Mouse (Mus musculus) liver, embryonic 15.5 days (tissue): ENCODE data around the gene Serac1. TPM values are rescaled to one million over a fixed set of nuclear protein-coding genes. Genes with fewer than 3 reads are reported as not detected.

Source experiments
- ATAC-seq: fragments of 200-750 bp; cut with Nextera tagmentation; 2 replicates; pipeline ENCODE4 v1.8.0; 2017; ENCODE audit warnings: moderate number of reproducible peaks, mild to moderate bottlenecking, moderate library complexity; ENCODE audit not compliant: insufficient read depth
- H3K27ac ChIP-seq: fragments of 300-500 bp; sonication (generic); replicated peaks from 2 replicates; pipeline ENCODE4 v1.5.1; 2015; ENCODE audit warnings: mild to moderate bottlenecking, inconsistent platforms
- H3K27me3 ChIP-seq: fragments of 300-500 bp; sonication (generic); 2 replicates; pipeline ENCODE4 v1.6.1; 2015; ENCODE audit warnings: mild to moderate bottlenecking, inconsistent platforms
- H3K36me3 ChIP-seq: fragments of 300-500 bp; sonication (generic); replicated peaks from 2 replicates; pipeline ENCODE4 v1.6.1; 2015; ENCODE audit warnings: moderate library complexity, mild to moderate bottlenecking, inconsistent platforms
- H3K4me1 ChIP-seq: fragments of 300-500 bp; sonication (generic); replicated peaks from 2 replicates; pipeline ENCODE4 v1.6.1; 2015; ENCODE audit warnings: inconsistent platforms
- H3K4me2 ChIP-seq: fragments of 300-500 bp; sonication (generic); 2 replicates; pipeline ENCODE4 v1.6.1; 2015; ENCODE audit warnings: moderate library complexity, mild to moderate bottlenecking, inconsistent platforms
- H3K4me3 ChIP-seq: fragments of 300-500 bp; sonication (generic); replicated peaks from 2 replicates; pipeline ENCODE4 v1.5.1; 2015; ENCODE audit warnings: mild to moderate bottlenecking, inconsistent platforms
- H3K9ac ChIP-seq: fragments of 300-500 bp; sonication (generic); 2 replicates; pipeline ENCODE4 v1.6.1; 2015; ENCODE audit warnings: moderate library complexity, mild to moderate bottlenecking, inconsistent platforms
- H3K9me3 ChIP-seq: fragments of 300-500 bp; sonication (generic); replicated peaks from 2 replicates; pipeline ENCODE4 v1.6.1; 2016; ENCODE audit warnings: inconsistent platforms
- WGBS: fragments of 180-500 bp; shearing (Covaris S2); methylation state at CpG from one replicate; pipeline ENCODE4 v1.1.7; 2015; ENCODE audit warnings: mixed read lengths; ENCODE audit not compliant: insufficient replicate concordance; 5-methylcytosine and 5-hydroxymethylcytosine counted together
- polyA plus RNA-seq: library from polyadenylated mRNA; unstranded; fragments of >200 nt; fragmentation: Nextera tagmentation; extraction: Ambion mirVana; gene quantifications from 2 replicates; pipeline ENCODE4 v1.2.1, GENCODE M21; 2015

The Serac1 gene
- polyA plus RNA-seq, 1 experiment from 2014 or later = 1.0 TPM

GRCm38 (mm10) chr17:6107015-6107601 is 27.6 kb upstream of the Serac1 start:
- Histone ChIP-seq H3K27me3 (peaks cover 57% of the 10 kb centered on the region), H3K4me1 (peaks cover 14% of the 10 kb centered on the region), H3K36me3 (no peaks in the 10 kb centered on the region), H3K4me3 (peak overlapping the region; percentile 79), H3K27ac (peak overlapping the region; percentile 71), H3K9me3 (no peaks in the 10 kb centered on the region), H3K4me2 (peak overlapping the region; percentile 98), H3K9ac (peak overlapping the region; percentile 79)
- ATAC-seq = no peak
- WGBS = 1% methylated on average over 50 of the region's 50 CpGs

- Histone ChIP-seq H3K36me3 (no peaks in the 10 kb centered on the region), H3K27me3 (peaks cover 57% of the 10 kb centered on the region), H3K4me3 (peak within 1 kb of the TSS; percentile 79), H3K4me2 (peak within 1 kb of the TSS; percentile 98), H3K4me1 (peaks cover 14% of the 10 kb centered on the region), H3K9me3 (no peaks in the 10 kb centered on the region), H3K9ac (peak within 1 kb of the TSS; percentile 79), H3K27ac (peak within 1 kb of the TSS; percentile 72)
- WGBS = under 1% methylated on average over 49 of the region's 76 CpGs
- ATAC-seq = peak; percentile 96
These were observed 26.9 kb upstream of the Serac1 start, which contains the start of gene Tulp4 for GRCm38 (mm10) chr17:6106361-6107014. TSS of gene Tulp4 (plus strand) at chr17:6106437.

GRCm38 (mm10) chr17:6103566-6103965 is 24.0 kb upstream of the Serac1 start:
- H3K27ac ChIP-seq = no peak overlapping the region
- peaks cover 53% of the 10 kb centered on the region for H3K27me3 ChIP-seq
- peaks cover 14% of the 10 kb centered on the region for H3K4me1 ChIP-seq
- no peak for ATAC-seq
- WGBS = 63% methylated on average over 6 of the region's 6 CpGs
- no peaks in the 10 kb centered on the region for H3K9me3 ChIP-seq
- H3K4me2 ChIP-seq = no peak overlapping the region
- H3K36me3 ChIP-seq = no peaks in the 10 kb centered on the region
- H3K9ac ChIP-seq = no peak overlapping the region
- H3K4me3 ChIP-seq = no peak overlapping the region

- no peak overlapping the region for H3K4me3 ChIP-seq
- no peak for ATAC-seq
- no peaks in the 10 kb centered on the region for H3K9me3 ChIP-seq
- H3K4me1 ChIP-seq = peaks cover 5% of the 10 kb centered on the region
- peaks cover 40% of the 10 kb centered on the region for H3K27me3 ChIP-seq
- no peak overlapping the region for H3K9ac ChIP-seq
- H3K27ac ChIP-seq = no peak overlapping the region
- H3K4me2 ChIP-seq = no peak overlapping the region
- 65% methylated on average over 3 of the region's 3 CpGs for WGBS
- H3K36me3 ChIP-seq = no peaks in the 10 kb centered on the region
These were observed 22.7 kb upstream of the Serac1 start for GRCm38 (mm10) chr17:6102287-6102686.

GRCm38 (mm10) chr17:6097884-6098283 is 18.3 kb upstream of the Serac1 start:
- H3K27ac ChIP-seq = no peak overlapping the region
- H3K4me3 ChIP-seq = no peak overlapping the region
- H3K36me3 ChIP-seq = no peaks in the 10 kb centered on the region
- ATAC-seq = no peak
- no peaks in the 10 kb centered on the region for H3K9me3 ChIP-seq
- 22% methylated on average over 4 of the region's 4 CpGs for WGBS
- H3K9ac ChIP-seq = no peak overlapping the region
- no peaks in the 10 kb centered on the region for H3K4me1 ChIP-seq
- no peak overlapping the region for H3K4me2 ChIP-seq
- H3K27me3 ChIP-seq = no peaks in the 10 kb centered on the region

- no peaks in the 10 kb centered on the region for H3K9me3 ChIP-seq
- ATAC-seq = no peak
- H3K9ac ChIP-seq = no peak overlapping the region
- no peak overlapping the region for H3K4me2 ChIP-seq
- H3K27ac ChIP-seq = no peak overlapping the region
- no peaks in the 10 kb centered on the region for H3K4me1 ChIP-seq
- no peaks in the 10 kb centered on the region for H3K27me3 ChIP-seq
- H3K36me3 ChIP-seq = no peaks in the 10 kb centered on the region
- no peak overlapping the region for H3K4me3 ChIP-seq
These were observed 16.0 kb upstream of the Serac1 start for GRCm38 (mm10) chr17:6095579-6095978.

GRCm38 (mm10) chr17:6091604-6092003 is 12.1 kb upstream of the Serac1 start:
- Histone ChIP-seq H3K27ac (no peak overlapping the region), H3K36me3 (0 out of 2 replicates have a peak, but pooled peaks cover under 1% of the 10 kb centered on the region), H3K9me3 (no peaks in the 10 kb centered on the region), H3K4me2 (no peak overlapping the region), H3K27me3 (no peaks in the 10 kb centered on the region), H3K4me3 (no peak overlapping the region), H3K4me1 (no peaks in the 10 kb centered on the region), H3K9ac (no peak overlapping the region)
- WGBS = 67% methylated on average over 6 of the region's 6 CpGs
- ATAC-seq = no peak

- Histone ChIP-seq H3K4me1 (peaks cover 20% of the 10 kb centered on the region), H3K27ac (no peak overlapping the region), H3K4me3 (no peak overlapping the region), H3K9me3 (no peaks in the 10 kb centered on the region), H3K4me2 (no peak overlapping the region), H3K9ac (no peak overlapping the region), H3K27me3 (no peaks in the 10 kb centered on the region), H3K36me3 (peaks cover 22% of the 10 kb centered on the region)
- 80% methylated on average over 5 of the region's 5 CpGs for WGBS
- ATAC-seq = no peak
These were observed 3.9 kb upstream of the Serac1 start for GRCm38 (mm10) chr17:6083323-6083890.

GRCm38 (mm10) chr17:6073405-6073804 is 6.1 kb downstream of the Serac1 start:
- H3K9me3 ChIP-seq = no peaks in the 10 kb centered on the region
- no peak overlapping the region for H3K4me2 ChIP-seq
- peaks cover 3% of the 10 kb centered on the region; the same call in 1 of the 2 replicates for H3K4me1 ChIP-seq
- H3K27me3 ChIP-seq = no peaks in the 10 kb centered on the region
- H3K4me3 ChIP-seq = no peak overlapping the region
- no peak overlapping the region for H3K9ac ChIP-seq
- H3K36me3 ChIP-seq = 0 out of 2 replicates have a peak, but pooled peaks cover 3% of the 10 kb centered on the region
- no peak overlapping the region for H3K27ac ChIP-seq
- ATAC-seq = no peak
- 67% methylated on average over 7 of the region's 7 CpGs for WGBS

- no peaks in the 10 kb centered on the region for H3K9me3 ChIP-seq
- no peak for ATAC-seq
- no peak overlapping the region for H3K4me3 ChIP-seq
- no peaks in the 10 kb centered on the region for H3K4me1 ChIP-seq
- H3K36me3 ChIP-seq = peaks cover 15% of the 10 kb centered on the region; the same call in 1 of the 2 replicates
- H3K27ac ChIP-seq = no peak overlapping the region
- no peaks in the 10 kb centered on the region for H3K27me3 ChIP-seq
- H3K9ac ChIP-seq = no peak overlapping the region
- 83% methylated on average over 6 of the region's 6 CpGs for WGBS
- no peak overlapping the region for H3K4me2 ChIP-seq
These were observed 9.7 kb downstream of the Serac1 start for GRCm38 (mm10) chr17:6069866-6070265.

- H3K9me3 ChIP-seq = no peaks in the 10 kb centered on the region
- H3K4me3 ChIP-seq = no peak overlapping the region
- no peaks in the 10 kb centered on the region for H3K4me1 ChIP-seq
- H3K9ac ChIP-seq = no peak overlapping the region
- H3K4me2 ChIP-seq = no peak overlapping the region
- H3K27me3 ChIP-seq = no peaks in the 10 kb centered on the region
- no peak overlapping the region for H3K27ac ChIP-seq
- peaks cover 12% of the 10 kb centered on the region; the same call in 1 of the 2 replicates for H3K36me3 ChIP-seq
- no peak for ATAC-seq
- WGBS = 86% methylated on average over 7 of the region's 7 CpGs
These were observed 11.9 kb downstream of the Serac1 start for GRCm38 (mm10) chr17:6067613-6068012.
